Mouse (Mus musculus): ENCODE data around the gene Trio. TPM values are rescaled to one million over a fixed set of nuclear protein-coding genes. Genes with fewer than 3 reads are reported as not detected.

Trio gene
- polyA plus RNA-seq, 1 experiment from 2014 or later, result 103 TPM

GRCm38 (mm10) chr15:28063466-28063865, 37.8 kb upstream of the Trio start:
- H3K27me3 ChIP-seq, result no peaks in the 10 kb centered on the region
- POLR2A ChIA-PET, result no interaction called here

GRCm38 (mm10) chr15:28062016-28062415, 36.4 kb upstream of the Trio start:
- in situ Hi-C loops (cut with MboI; ENCODE audit: low pct_unique_long_range_greater_than_20kb), result no loop called here
- TF ChIP-seq CTCF (IDR thresholded peaks at IDR 0.05), result no peak
- ATAC-seq (no peak), DNase-seq (ENCODE audit: low read depth, low spot score) (no peak)
- no peaks in the 10 kb centered on the region for H3K27me3 ChIP-seq
- ChIA-PET CTCF (no interaction called here), POLR2A (no interaction called here)

More at GRCm38 (mm10) chr15:28063466-28063865, 37.8 kb upstream of the Trio start:
- in situ Hi-C loops (cut with MboI; ENCODE audit: low pct_unique_long_range_greater_than_20kb), result no loop called here
- TF ChIP-seq CTCF (IDR thresholded peaks at IDR 0.05), result no peak
- DNase-seq (ENCODE audit: low read depth, low spot score) (no peak), ATAC-seq (no peak)
- CTCF ChIA-PET, result interaction anchor here (1.0 kb wide), 1 partner anchor 18 kb away, joined by 3 read pairs; no protein-coding TSS in a partner anchor

GRCm38 (mm10) chr15:28060977-28061376, 35.3 kb upstream of the Trio start:
- in situ Hi-C loops (cut with MboI; ENCODE audit: low pct_unique_long_range_greater_than_20kb), result no loop called here
- no peaks in the 10 kb centered on the region for H3K27me3 ChIP-seq
- DNase-seq (ENCODE audit: low read depth, low spot score) (no peak), ATAC-seq (no peak)
- ChIA-PET CTCF (no interaction called here), POLR2A (no interaction called here)
- TF ChIP-seq CTCF (IDR thresholded peaks at IDR 0.05), result no peak

GRCm38 (mm10) chr15:28060423-28060822, 34.8 kb upstream of the Trio start:
- in situ Hi-C loops (cut with MboI; ENCODE audit: low pct_unique_long_range_greater_than_20kb), result no loop called here
- TF ChIP-seq CTCF (IDR thresholded peaks at IDR 0.05), result no peak
- POLR2A ChIA-PET, result no interaction called here
- CTCF ChIA-PET, result no interaction called here
- ATAC-seq (no peak), DNase-seq (ENCODE audit: low read depth, low spot score) (no peak)
- H3K27me3 ChIP-seq, result no peaks in the 10 kb centered on the region

GRCm38 (mm10) chr15:28057545-28057944, 31.9 kb upstream of the Trio start:
- no peaks in the 10 kb centered on the region for H3K27me3 ChIP-seq
- DNase-seq (ENCODE audit: low read depth, low spot score), result no peak
- ChIA-PET POLR2A (no interaction called here), CTCF (interaction anchor here (0.7 to 1.6 kb wide), 4 partner anchors 8 to 76 kb away, joined by 3 to 4 read pairs (median 4); no protein-coding TSS in a partner anchor)
- ATAC-seq, result peak; percentile 63
- TF ChIP-seq CTCF (IDR thresholded peaks at IDR 0.05), result no peak
- in situ Hi-C loops (cut with MboI; ENCODE audit: low pct_unique_long_range_greater_than_20kb), result no loop called here

- H3K27me3 ChIP-seq, result no peaks in the 10 kb centered on the region
- in situ Hi-C loops (cut with MboI; ENCODE audit: low pct_unique_long_range_greater_than_20kb), result no loop called here
- POLR2A ChIA-PET, result no interaction called here
- DNase-seq (ENCODE audit: low read depth, low spot score) (no peak), ATAC-seq (no peak)
- CTCF ChIA-PET, result no interaction called here
- TF ChIP-seq CTCF (IDR thresholded peaks at IDR 0.05), result no peak
Observed at GRCm38 (mm10) chr15:28054731-28055130, 29.1 kb upstream of the Trio start.

GRCm38 (mm10) chr15:28054111-28054510, 28.5 kb upstream of the Trio start:
- DNase-seq (ENCODE audit: low read depth, low spot score) (no peak), ATAC-seq (no peak)
- POLR2A ChIA-PET, result interaction anchor here (0.6 to 1.1 kb wide), 2 partner anchors 30 to 31 kb away, joined by 7 to 8 read pairs; no protein-coding TSS in a partner anchor
- TF ChIP-seq CTCF (IDR thresholded peaks at IDR 0.05), result no peak
- H3K27me3 ChIP-seq, result no peaks in the 10 kb centered on the region
- in situ Hi-C loops (cut with MboI; ENCODE audit: low pct_unique_long_range_greater_than_20kb), result no loop called here
- CTCF ChIA-PET, result no interaction called here

GRCm38 (mm10) chr15:28053226-28053625, 27.6 kb upstream of the Trio start:
- TF ChIP-seq CTCF (IDR thresholded peaks at IDR 0.05), result no peak
- no peak for ATAC-seq
- no peak for DNase-seq (ENCODE audit: low read depth, low spot score)
- ChIA-PET POLR2A (interaction anchor here (0.7 to 1.1 kb wide), 3 partner anchors 29 to 163 kb away, joined by 4 to 7 read pairs (median 5); no protein-coding TSS in a partner anchor), CTCF (no interaction called here)
- no peaks in the 10 kb centered on the region for H3K27me3 ChIP-seq
- in situ Hi-C loops (cut with MboI; ENCODE audit: low pct_unique_long_range_greater_than_20kb), result no loop called here

GRCm38 (mm10) chr15:28051811-28052210, 26.2 kb upstream of the Trio start:
- DNase-seq (ENCODE audit: low read depth, low spot score) (no peak), ATAC-seq (peak; percentile 26)

GRCm38 (mm10) chr15:28051104-28051625, 25.5 kb upstream of the Trio start:
- no peaks in the 10 kb centered on the region for H3K27me3 ChIP-seq
- POLR2A ChIA-PET, result no interaction called here
- CTCF ChIA-PET, result no interaction called here
- DNase-seq (ENCODE audit: low read depth, low spot score), result no peak
- in situ Hi-C loops (cut with MboI; ENCODE audit: low pct_unique_long_range_greater_than_20kb), result no loop called here
- no peak for ATAC-seq
- no peak for TF ChIP-seq CTCF (IDR thresholded peaks at IDR 0.05)

More at GRCm38 (mm10) chr15:28051811-28052210, 26.2 kb upstream of the Trio start:
- POLR2A ChIA-PET, result interaction anchor here (0.6 to 1.0 kb wide), 3 partner anchors 25 to 1341 kb away, joined by 3 to 8 read pairs (median 3); no protein-coding TSS in a partner anchor
- TF ChIP-seq CTCF (IDR thresholded peaks at IDR 0.05), result no peak
- H3K27me3 ChIP-seq, result no peaks in the 10 kb centered on the region
- in situ Hi-C loops (cut with MboI; ENCODE audit: low pct_unique_long_range_greater_than_20kb), result no loop called here
- CTCF ChIA-PET, result no interaction called here

GRCm38 (mm10) chr15:28047711-28048110, 22.1 kb upstream of the Trio start:
- DNase-seq (ENCODE audit: low read depth, low spot score) (no peak), ATAC-seq (no peak)
- no peaks in the 10 kb centered on the region for H3K27me3 ChIP-seq
- ChIA-PET CTCF (interaction anchor here (0.9 to 1.3 kb wide), 4 partner anchors 10 to 128 kb away, joined by 3 read pairs; no protein-coding TSS in a partner anchor), POLR2A (interaction anchor here (0.7 kb wide), 1 partner anchor 9 kb away, joined by 3 read pairs; no protein-coding TSS in a partner anchor)
- in situ Hi-C loops (cut with MboI; ENCODE audit: low pct_unique_long_range_greater_than_20kb), result no loop called here
- no peak for TF ChIP-seq CTCF (IDR thresholded peaks at IDR 0.05)
